Mouse (Mus musculus): Measurements from ENCODE around the gene Mindy1. TPM values are rescaled to one million over a fixed set of nuclear protein-coding genes. Genes with fewer than 3 reads are reported as not detected.

Gene Mindy1
- polyA plus RNA-seq, 1 experiment, result 25.5 TPM

DNA sequence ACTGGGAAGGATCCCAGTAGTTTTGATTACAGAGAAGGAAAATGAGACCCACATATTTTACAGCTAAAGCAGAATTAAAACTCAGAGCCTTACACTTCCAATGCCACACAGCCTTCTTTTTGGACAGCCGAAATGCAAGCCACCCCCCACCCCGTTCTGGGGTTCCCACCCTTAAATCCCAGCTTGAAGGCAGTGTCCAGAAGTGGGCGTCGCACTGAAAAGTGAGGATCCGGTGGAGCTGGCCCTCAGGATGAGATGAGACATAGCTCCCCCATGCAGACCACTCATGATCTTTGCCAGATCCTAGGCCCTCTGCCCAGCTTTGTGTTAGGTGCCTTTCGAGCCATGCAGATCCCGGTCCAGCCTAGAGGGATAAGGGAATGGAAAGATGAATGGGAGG, 39.6 kb upstream of the Mindy1 start, which contains the start of gene Gm128:
Gene Gm128 (minus strand): TSS at position 101 of the 400 bp plus-strand sequence.
- H3K4me3 ChIP-seq (ENCODE audit: insufficient read depth, low read length), result no peak within 1 kb of the TSS
- TF ChIP-seq POLR2A (IDR thresholded peaks at IDR 0.05; ENCODE audit: low read depth, low read length), result no peak
- no peak for TF ChIP-seq CTCF (IDR thresholded peaks at IDR 0.05; ENCODE audit: borderline replicate concordance, insufficient read depth, low read length)
- H3K4me1 ChIP-seq (ENCODE audit: control insufficient read depth, insufficient read depth, low read length), result peaks cover 8% of the 10 kb centered on the region; the same call in 1 of the 2 replicates
- H3K27ac ChIP-seq (ENCODE audit: insufficient read depth, low read length), result no peak within 1 kb of the TSS

DNA sequence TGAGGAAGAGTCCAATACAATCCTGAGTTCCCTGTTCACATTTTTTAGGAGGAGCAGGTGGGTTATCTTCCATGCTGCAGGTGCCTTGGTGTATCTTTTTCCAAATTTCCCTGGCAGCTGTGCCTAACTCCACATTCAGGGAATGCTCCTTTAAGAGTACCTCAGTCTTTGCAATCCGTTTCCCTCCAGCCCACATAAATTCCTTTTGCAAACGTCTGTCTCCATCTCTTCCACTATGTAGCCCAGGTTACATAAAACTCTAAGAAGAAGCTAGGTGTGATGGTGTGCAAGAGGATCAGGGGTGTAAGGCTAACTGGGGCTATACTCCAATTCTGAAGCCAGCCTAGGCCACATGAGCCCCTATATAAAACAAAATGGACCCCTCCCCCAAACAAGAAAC, 38.1 kb upstream of the Mindy1 start:
- Histone ChIP-seq H3K4me3 (ENCODE audit: insufficient read depth, low read length) (no peak overlapping the region), H3K27ac (ENCODE audit: insufficient read depth, low read length) (no peak overlapping the region), H3K4me1 (ENCODE audit: control insufficient read depth, insufficient read depth, low read length) (peaks cover 5% of the 10 kb centered on the region; the same call in 1 of the 2 replicates)
- TF ChIP-seq POLR2A (IDR thresholded peaks at IDR 0.05; ENCODE audit: low read depth, low read length) (no peak), CTCF (IDR thresholded peaks at IDR 0.05; ENCODE audit: borderline replicate concordance, insufficient read depth, low read length) (no peak)

DNA sequence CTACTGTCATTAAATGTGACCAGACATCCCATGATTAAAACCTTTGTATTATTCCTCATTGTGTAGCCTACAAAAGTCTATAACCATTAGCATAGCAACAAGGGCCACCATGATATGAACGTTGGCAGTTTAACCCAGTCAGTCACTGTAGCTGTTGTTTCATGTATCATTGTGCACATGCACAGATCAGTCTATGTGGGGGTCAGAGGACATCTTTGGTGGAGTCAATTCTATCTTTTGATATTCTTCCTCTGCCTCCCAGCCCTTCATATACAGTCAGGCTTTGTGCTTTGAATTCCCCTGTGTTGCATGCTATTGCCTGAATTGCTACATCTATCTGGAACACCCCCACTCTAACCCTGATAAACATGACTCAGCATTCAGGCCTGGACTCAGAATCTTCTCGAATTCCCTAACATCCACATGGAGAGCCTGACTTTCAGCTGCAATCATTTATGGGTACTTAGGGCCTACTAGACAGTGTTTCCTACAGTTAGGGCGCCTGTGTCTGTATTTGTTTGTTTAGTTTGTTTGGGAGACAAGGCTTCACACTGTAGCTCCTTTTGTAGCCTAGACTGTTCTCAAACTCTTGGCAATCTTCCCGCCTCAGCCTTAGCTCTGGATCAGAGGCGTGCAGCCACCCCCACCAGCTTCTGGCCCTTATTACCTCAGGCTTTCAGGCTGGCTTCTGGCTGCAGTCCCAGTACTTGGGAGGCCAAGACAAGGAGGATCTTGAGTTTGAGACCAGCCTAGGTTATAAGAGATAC, 34.5 kb upstream of the Mindy1 start:
- peaks cover 5% of the 10 kb centered on the region; the same call in 1 of the 2 replicates for H3K4me1 ChIP-seq (ENCODE audit: control insufficient read depth, insufficient read depth, low read length)
- no peak overlapping the region for H3K4me3 ChIP-seq (ENCODE audit: insufficient read depth, low read length)
- H3K27ac ChIP-seq (ENCODE audit: insufficient read depth, low read length), result peak overlapping the region; percentile 84
- TF ChIP-seq CTCF (IDR thresholded peaks at IDR 0.05; ENCODE audit: borderline replicate concordance, insufficient read depth, low read length), result no peak
- peak; percentile 23; the same call in 1 of the 2 replicates for TF ChIP-seq POLR2A (IDR thresholded peaks at IDR 0.05; ENCODE audit: low read depth, low read length)

DNA sequence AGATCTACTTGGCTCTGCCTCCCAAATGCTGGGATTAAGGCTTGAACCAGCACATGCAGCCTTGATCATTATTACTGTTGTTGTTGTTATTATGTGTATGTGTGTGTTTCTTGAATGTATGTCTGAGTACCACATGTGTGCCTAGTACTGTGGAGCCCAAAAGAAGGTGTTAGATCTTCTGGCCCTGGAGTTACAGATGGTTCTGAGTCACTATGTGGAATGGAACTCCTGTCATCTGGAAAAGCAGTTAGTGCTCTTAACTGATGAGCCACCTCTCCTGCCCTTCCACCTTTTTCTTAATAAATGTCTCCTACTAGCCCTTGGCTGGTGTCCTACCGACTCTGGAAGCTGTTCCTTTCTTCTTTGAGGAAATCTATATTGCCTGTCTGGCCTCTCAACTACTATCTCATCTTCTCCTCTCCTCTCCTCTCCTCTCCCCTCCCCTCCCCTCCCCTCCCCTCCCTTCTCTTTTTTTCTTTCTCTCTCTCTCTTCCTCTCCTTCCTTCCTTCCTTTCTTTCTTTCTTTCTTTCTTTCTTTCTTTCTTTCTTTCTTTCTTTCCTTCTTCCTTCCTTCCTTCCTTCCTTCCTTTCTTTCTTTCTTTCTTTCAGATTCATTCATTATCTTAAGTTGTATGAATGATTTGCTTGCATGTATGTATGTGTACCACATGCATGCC, 33.3 kb upstream of the Mindy1 start:
- TF ChIP-seq POLR2A (IDR thresholded peaks at IDR 0.05; ENCODE audit: low read depth, low read length) (no peak), CTCF (IDR thresholded peaks at IDR 0.05; ENCODE audit: borderline replicate concordance, insufficient read depth, low read length) (no peak)
- H3K4me1 ChIP-seq (ENCODE audit: control insufficient read depth, insufficient read depth, low read length), result peaks cover 5% of the 10 kb centered on the region; the same call in 1 of the 2 replicates
- no peak overlapping the region for H3K4me3 ChIP-seq (ENCODE audit: insufficient read depth, low read length)
- H3K27ac ChIP-seq (ENCODE audit: insufficient read depth, low read length), result 0 out of 2 replicates have a peak overlapping the region, but pooled peaks have one; percentile 17

DNA sequence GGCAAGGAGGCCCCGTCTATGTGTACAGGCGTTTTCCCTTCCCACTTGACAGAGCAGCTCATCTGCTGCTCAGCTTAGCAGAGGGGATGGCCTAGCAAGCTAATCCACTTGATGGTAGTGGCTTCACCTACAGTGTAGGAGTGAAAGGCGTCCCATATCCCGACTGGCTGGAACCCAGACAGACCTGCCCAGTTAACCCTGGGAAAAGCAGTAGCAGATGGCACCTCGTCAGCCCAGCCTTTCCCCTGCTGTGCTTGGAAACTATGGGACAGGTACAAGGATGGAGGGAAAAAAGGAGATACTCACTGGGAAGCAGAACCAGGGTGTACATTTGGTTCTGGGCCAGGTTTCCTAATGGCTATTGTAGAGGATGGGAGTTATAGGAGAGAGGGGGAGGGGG, 30.8 kb upstream of the Mindy1 start:
- TF ChIP-seq POLR2A (IDR thresholded peaks at IDR 0.05; ENCODE audit: low read depth, low read length), result no peak
- TF ChIP-seq CTCF (IDR thresholded peaks at IDR 0.05; ENCODE audit: borderline replicate concordance, insufficient read depth, low read length), result no peak
- Histone ChIP-seq H3K4me1 (ENCODE audit: control insufficient read depth, insufficient read depth, low read length) (peaks cover 5% of the 10 kb centered on the region; the same call in 1 of the 2 replicates), H3K4me3 (ENCODE audit: insufficient read depth, low read length) (no peak overlapping the region), H3K27ac (ENCODE audit: insufficient read depth, low read length) (no peak overlapping the region)

DNA sequence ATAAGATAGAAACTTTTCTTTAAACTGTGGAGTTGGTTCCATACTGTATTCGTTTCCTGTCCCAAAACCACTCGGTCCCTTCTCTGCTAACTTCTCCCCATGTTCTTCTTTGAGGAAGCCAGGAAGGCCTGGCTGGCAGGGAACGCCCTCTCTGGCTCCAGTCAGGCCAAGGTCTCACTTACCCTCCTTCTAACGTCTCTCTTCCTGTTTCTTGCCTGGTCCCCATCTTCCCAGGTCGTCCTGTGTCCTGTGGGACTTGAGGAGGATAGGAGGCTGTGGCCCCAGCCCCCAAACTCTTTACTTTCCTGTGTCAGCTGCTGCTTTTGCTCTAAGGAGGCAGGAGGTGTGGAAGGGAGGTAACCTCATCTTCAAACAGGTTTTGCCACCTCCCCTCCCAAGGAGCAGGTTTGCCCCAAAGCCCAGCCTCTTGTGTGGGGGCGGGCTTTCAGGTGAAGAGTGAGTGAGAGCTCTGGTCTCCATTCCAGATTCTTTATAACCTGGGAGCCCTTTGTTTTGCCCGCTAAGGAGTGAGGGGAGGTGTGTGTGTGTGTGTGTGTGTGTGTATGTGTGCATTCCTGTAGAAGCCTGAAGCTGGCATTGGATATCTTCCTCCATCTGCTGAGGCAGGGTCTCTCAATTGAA, 30.2 kb upstream of the Mindy1 start, which contains the start of gene Bnipl:
Gene Bnipl (minus strand): TSS at position 411 of the 642 bp plus-strand sequence.
- TF ChIP-seq CTCF (IDR thresholded peaks at IDR 0.05; ENCODE audit: borderline replicate concordance, insufficient read depth, low read length) (no peak), POLR2A (IDR thresholded peaks at IDR 0.05; ENCODE audit: low read depth, low read length) (no peak)
- Histone ChIP-seq H3K27ac (ENCODE audit: insufficient read depth, low read length) (no peak within 1 kb of the TSS), H3K4me3 (ENCODE audit: insufficient read depth, low read length) (no peak within 1 kb of the TSS), H3K4me1 (ENCODE audit: control insufficient read depth, insufficient read depth, low read length) (peaks cover 5% of the 10 kb centered on the region; the same call in 1 of the 2 replicates)

DNA sequence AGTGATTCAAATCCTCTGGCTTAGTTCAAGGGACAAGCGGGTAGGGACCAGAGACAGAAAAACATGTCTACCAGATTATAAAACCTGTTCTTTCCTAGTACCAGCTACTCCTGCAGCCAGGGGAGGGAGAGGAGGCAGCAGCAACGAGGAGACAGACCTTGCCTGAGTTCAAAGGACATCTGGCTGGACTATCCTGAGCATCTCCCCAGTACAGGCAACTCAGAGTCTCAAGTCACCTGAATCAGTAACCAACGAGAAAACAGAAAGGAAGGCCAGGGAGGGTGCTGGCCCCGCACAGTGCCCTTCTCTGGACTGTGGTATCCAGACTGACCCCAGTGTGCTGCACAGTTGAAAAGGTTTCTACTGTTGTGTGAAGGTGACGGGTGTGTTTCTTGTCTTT, 24.2 kb upstream of the Mindy1 start:
- Histone ChIP-seq H3K4me1 (ENCODE audit: control insufficient read depth, insufficient read depth, low read length) (0 out of 2 replicates have a peak, but pooled peaks cover 1% of the 10 kb centered on the region), H3K4me3 (ENCODE audit: insufficient read depth, low read length) (no peak overlapping the region), H3K27ac (ENCODE audit: insufficient read depth, low read length) (no peak overlapping the region)
- no peak for TF ChIP-seq CTCF (IDR thresholded peaks at IDR 0.05; ENCODE audit: borderline replicate concordance, insufficient read depth, low read length)
- TF ChIP-seq POLR2A (IDR thresholded peaks at IDR 0.05; ENCODE audit: low read depth, low read length), result no peak

DNA sequence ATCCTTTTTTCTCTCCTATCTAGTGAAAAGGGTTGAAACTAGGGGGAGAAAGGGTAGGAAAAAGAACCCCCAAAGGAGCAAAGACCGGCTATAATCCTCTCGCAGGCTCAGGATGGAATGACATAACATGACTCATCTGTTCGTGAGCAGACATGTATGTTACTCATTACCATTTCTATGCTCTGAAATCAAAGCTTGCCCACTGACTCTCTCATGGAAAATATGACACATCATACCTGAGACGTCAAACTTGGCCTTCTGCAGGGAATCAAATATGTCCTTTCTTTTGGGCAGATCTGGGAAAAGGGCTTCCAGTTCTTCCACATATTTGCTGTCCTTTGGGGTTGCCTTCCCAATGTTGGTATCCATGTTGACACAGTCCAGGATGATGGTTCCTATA, 19.2 kb upstream of the Mindy1 start:
- peaks cover 6% of the 10 kb centered on the region; the same call in 1 of the 2 replicates for H3K4me1 ChIP-seq (ENCODE audit: control insufficient read depth, insufficient read depth, low read length)
- TF ChIP-seq CTCF (IDR thresholded peaks at IDR 0.05; ENCODE audit: borderline replicate concordance, insufficient read depth, low read length) (no peak), POLR2A (IDR thresholded peaks at IDR 0.05; ENCODE audit: low read depth, low read length) (no peak)
- H3K4me3 ChIP-seq (ENCODE audit: insufficient read depth, low read length), result no peak overlapping the region
- peak overlapping the region; percentile 83 for H3K27ac ChIP-seq (ENCODE audit: insufficient read depth, low read length)

DNA sequence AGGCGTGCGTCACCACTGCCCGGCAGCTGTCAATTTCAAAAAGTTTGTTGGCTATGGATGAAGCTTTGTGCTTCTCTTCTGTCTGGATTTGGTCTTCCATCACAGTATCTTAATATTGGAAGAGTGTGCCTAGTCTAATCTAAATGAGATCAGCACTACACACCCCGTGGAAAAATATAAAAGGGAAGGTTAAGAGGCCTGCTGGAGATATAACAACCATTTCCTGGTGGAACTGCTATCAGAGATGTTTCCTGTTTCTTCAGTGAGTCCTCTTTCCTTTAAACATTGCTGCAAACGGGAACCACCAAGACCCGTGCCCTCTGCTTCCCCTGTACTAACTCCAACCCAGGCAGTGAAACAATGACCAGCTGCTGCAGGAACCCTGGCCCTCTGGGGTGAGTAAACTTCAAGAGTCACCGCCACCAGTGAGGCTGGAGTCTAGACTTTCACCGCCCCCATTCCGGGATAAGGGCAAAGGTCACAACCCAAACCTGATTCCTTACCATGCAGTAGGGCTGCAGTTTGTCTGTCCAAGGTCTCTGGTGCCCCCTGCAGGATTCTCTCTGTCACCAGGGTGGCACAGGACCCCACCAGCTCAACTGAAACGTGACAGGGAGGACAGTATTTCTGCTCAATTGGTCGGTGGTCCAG, 17.9 kb upstream of the Mindy1 start:
- no peak overlapping the region for H3K4me3 ChIP-seq (ENCODE audit: insufficient read depth, low read length)
- peaks cover 6% of the 10 kb centered on the region; the same call in 1 of the 2 replicates for H3K4me1 ChIP-seq (ENCODE audit: control insufficient read depth, insufficient read depth, low read length)
- no peak for TF ChIP-seq POLR2A (IDR thresholded peaks at IDR 0.05; ENCODE audit: low read depth, low read length)
- peak; percentile 52; the same call in 1 of the 2 replicates for TF ChIP-seq CTCF (IDR thresholded peaks at IDR 0.05; ENCODE audit: borderline replicate concordance, insufficient read depth, low read length)
- H3K27ac ChIP-seq (ENCODE audit: insufficient read depth, low read length), result no peak overlapping the region

All from embryonic fibroblast, embryonic 13.5 days (primary cell).